Mouse (Mus musculus) small intestine, adult 2 months (tissue): ENCODE results near the gene Gfy. TPM values are rescaled to one million over a fixed set of nuclear protein-coding genes. Genes with fewer than 3 reads are reported as not detected.
A peak's percentile ranks its signal among the peaks of the same experiment; 100 is the strongest.

Source experiments
- H3K27ac ChIP-seq: fragments of 200-500 bp; 2 replicates; pipeline ENCODE4 v1.5.1; 2012; ENCODE audit warnings: low read depth, low read length, control low read depth, inconsistent platforms; ENCODE audit not compliant: insufficient read depth
- H3K27me3 ChIP-seq: fragments of 200-500 bp; 2 replicates; pipeline ENCODE4 v1.6.1; 2012; ENCODE audit warnings: mild to moderate bottlenecking, moderate library complexity, low read length, inconsistent platforms; ENCODE audit not compliant: control insufficient read depth, insufficient read depth
- H3K36me3 ChIP-seq: fragments of 200-500 bp; 2 replicates; pipeline ENCODE4 v1.6.1; 2012; ENCODE audit warnings: mild to moderate bottlenecking, low read length, control low read depth, inconsistent platforms; ENCODE audit not compliant: control insufficient read depth, insufficient read depth
- H3K4me1 ChIP-seq: fragments of 200-500 bp; 2 replicates; pipeline ENCODE4 v1.6.1; 2012; ENCODE audit warnings: low read length, inconsistent platforms, mixed read lengths; ENCODE audit not compliant: control insufficient read depth, insufficient read depth, insufficient read length
- H3K4me3 ChIP-seq: fragments of 200-500 bp; 2 replicates; pipeline ENCODE4 v1.5.1; 2012; ENCODE audit warnings: low read depth, mild to moderate bottlenecking, control low read depth, inconsistent platforms, low read length, moderate library complexity
- CTCF ChIP-seq: fragments of 200-500 bp; IDR thresholded peaks from 2 replicates; pipeline ENCODE4 v1.5.1; 2012; ENCODE audit warnings: low read depth, mild to moderate bottlenecking, control low read depth, inconsistent platforms, low read length, moderate library complexity, mixed read lengths; ENCODE audit not compliant: insufficient replicate concordance, insufficient read length; ENCODE audit errors: extremely low read depth
- POLR2A ChIP-seq: fragments of 200-500 bp; IDR thresholded peaks from 2 replicates; pipeline ENCODE4 v1.6.1; 2012; ENCODE audit warnings: low read depth, mild to moderate bottlenecking, control low read depth, inconsistent platforms, low read length, moderate library complexity
- WGBS: fragments of 180-500 bp; shearing (Covaris S2); methylation state at CpG from one replicate; pipeline ENCODE4 v1.1.7; 2018; 5-methylcytosine and 5-hydroxymethylcytosine counted together
- polyA plus RNA-seq: library from polyadenylated mRNA; depleted of rRNA; stranded (reverse); fragments of >200 nt; gene quantifications from 2 replicates; pipeline ENCODE4 v1.2.3, GENCODE M21; 2012

Gfy gene
- polyA plus RNA-seq, 1 experiment = not detected

DNA sequence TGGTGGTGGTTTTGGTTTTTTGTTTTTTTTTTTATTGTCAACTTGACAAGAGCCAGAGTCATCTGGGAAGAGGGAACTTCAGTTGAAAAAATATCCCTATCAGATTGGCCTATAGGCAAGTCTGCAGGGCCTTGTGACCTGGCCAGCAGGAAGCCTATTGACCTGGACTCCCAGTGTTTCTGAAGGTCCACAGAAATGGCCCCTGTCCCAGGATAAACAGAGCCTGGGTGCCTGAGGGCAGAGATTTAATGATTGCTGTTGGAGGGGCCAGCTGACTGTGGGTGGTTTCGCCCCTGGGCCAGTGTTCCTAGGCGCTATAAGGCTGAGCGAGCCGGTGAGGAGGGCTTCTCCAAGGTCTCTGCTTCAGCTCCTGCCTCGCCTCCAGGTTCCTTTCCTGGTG lies 34.3 kb upstream of the Gfy start:
- 82% methylated on average over 5 of the region's 5 CpGs for WGBS
- no peak overlapping the region for H3K4me3 ChIP-seq
- no peak for TF ChIP-seq CTCF
- no peak for TF ChIP-seq POLR2A
- H3K27ac ChIP-seq = no peak overlapping the region
- H3K36me3 ChIP-seq = no peaks in the 10 kb centered on the region
- H3K27me3 ChIP-seq = peaks cover 16% of the 10 kb centered on the region
- H3K4me1 ChIP-seq = peaks cover 11% of the 10 kb centered on the region

GRCm38 (mm10) chr7:45212356-45212755 lies 33.0 kb upstream of the Gfy start:
- Histone ChIP-seq H3K27me3 (peaks cover 16% of the 10 kb centered on the region), H3K27ac (no peak overlapping the region), H3K36me3 (no peaks in the 10 kb centered on the region), H3K4me1 (peaks cover 11% of the 10 kb centered on the region), H3K4me3 (no peak overlapping the region)
- no peak for TF ChIP-seq CTCF
- TF ChIP-seq POLR2A = no peak
- 71% methylated on average over 7 of the region's 7 CpGs for WGBS

GRCm38 (mm10) chr7:45211851-45212251 lies 32.5 kb upstream of the Gfy start, which contains the start of gene Dkkl1:
Gene Dkkl1 (minus strand): TSS chr7:45212147.
- WGBS = 3% methylated on average over 17 of the region's 17 CpGs
- Histone ChIP-seq H3K4me3 (peak within 1 kb of the TSS; percentile 22), H3K27me3 (peaks cover 16% of the 10 kb centered on the region), H3K36me3 (no peaks in the 10 kb centered on the region), H3K4me1 (peaks cover 11% of the 10 kb centered on the region), H3K27ac (no peak within 1 kb of the TSS)
- TF ChIP-seq CTCF (no peak), POLR2A (no peak)

DNA sequence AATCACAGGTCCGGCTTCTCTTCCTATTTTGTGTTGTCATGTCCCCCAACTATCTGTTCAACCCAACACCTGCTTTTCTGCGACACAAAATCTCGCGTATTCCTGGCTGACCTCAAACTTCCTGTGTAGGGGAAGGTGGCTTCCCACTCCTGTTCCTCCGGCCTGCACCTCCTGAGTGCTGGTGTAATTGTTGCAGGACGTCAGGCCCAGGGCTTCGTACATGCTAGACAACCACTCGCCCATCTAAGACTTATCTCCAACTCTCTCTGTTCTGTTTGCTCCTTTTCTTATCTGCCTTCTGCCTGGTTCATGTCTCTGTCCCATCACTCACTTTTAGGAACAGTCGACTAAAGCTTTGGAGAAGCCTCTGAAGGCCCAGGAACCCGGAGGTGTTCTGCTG lies 31.7 kb upstream of the Gfy start:
- WGBS = 59% methylated on average over 10 of the region's 10 CpGs
- no peak for TF ChIP-seq POLR2A
- no peak for TF ChIP-seq CTCF
- H3K4me1 ChIP-seq = peaks cover 11% of the 10 kb centered on the region
- peak overlapping the region; percentile 22; the same call in 1 of the 2 replicates for H3K4me3 ChIP-seq
- H3K27me3 ChIP-seq = peaks cover 15% of the 10 kb centered on the region
- no peaks in the 10 kb centered on the region for H3K36me3 ChIP-seq
- no peak overlapping the region for H3K27ac ChIP-seq

GRCm38 (mm10) chr7:45208260-45208659 lies 28.9 kb upstream of the Gfy start:
- Histone ChIP-seq H3K27me3 (peaks cover 7% of the 10 kb centered on the region; the same call in 1 of the 2 replicates), H3K4me3 (no peak overlapping the region), H3K36me3 (no peaks in the 10 kb centered on the region), H3K27ac (no peak overlapping the region), H3K4me1 (peaks cover 6% of the 10 kb centered on the region)
- TF ChIP-seq CTCF (no peak), POLR2A (no peak)
- 81% methylated on average over 6 of the region's 6 CpGs for WGBS

- H3K4me3 ChIP-seq = peak within 1 kb of the TSS; percentile 53
- no peak within 1 kb of the TSS for H3K27ac ChIP-seq
- 7% methylated on average over 44 of the region's 44 CpGs for WGBS
- no peaks in the 10 kb centered on the region for H3K27me3 ChIP-seq
- TF ChIP-seq POLR2A (no peak), CTCF (no peak)
- H3K4me1 ChIP-seq = no peaks in the 10 kb centered on the region
- H3K36me3 ChIP-seq = no peaks in the 10 kb centered on the region
Observed at GRCm38 (mm10) chr7:45204380-45205143, 25.2 kb upstream of the Gfy start, which contains the start of gene Ccdc155. Gene Ccdc155 (minus strand): TSS chr7:45204892.

DNA sequence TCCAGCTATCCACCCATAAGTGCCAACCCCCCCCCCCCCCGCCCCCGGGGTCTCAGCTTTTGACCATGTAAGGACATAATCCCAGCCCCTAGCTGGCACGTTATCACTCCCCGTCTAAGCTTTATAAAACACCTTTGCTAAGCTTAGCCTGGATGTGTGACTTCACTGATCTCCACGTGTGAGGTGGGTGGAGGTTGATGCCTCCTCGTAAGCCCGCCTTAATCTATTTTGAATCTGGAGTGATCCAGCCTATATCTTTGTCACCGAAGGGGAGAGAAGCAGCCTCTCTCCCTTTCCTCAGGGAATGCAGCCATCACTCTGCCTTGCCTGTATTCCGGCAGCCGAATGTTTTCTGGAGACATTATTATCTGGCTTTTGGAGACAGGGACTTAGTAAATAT lies 23.3 kb upstream of the Gfy start:
- TF ChIP-seq POLR2A = no peak
- TF ChIP-seq CTCF = no peak
- Histone ChIP-seq H3K27me3 (no peaks in the 10 kb centered on the region), H3K36me3 (no peaks in the 10 kb centered on the region), H3K4me1 (no peaks in the 10 kb centered on the region), H3K4me3 (no peak overlapping the region), H3K27ac (no peak overlapping the region)
- 42% methylated on average over 10 of the region's 10 CpGs for WGBS
